Mouse (Mus musculus): ENCODE measurements around the gene Kcnip1.
A peak's percentile ranks its signal among the peaks of the same experiment; 100 is the strongest.

DNA sequence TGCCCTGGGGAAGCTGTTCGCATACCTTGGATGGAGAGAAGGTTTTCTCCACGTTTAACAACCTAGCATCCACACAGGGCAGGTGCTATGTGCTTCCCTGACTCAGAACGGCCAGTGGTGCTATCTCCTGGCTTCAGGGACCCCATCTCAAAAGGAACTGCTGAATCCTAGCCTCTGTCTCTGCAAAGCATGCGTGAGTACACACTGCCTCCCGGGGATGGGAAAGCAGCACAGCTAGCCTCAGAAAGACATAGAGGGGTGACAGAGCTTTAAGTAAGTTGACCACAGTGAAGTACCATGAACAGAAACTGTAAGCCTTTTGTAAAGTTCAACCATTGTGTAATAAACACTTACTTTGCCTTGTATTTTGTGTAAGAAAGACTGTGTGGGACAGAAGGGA lies 544 bp upstream of the Kcnip1 start:
- TF ChIP-seq CTCF (IDR thresholded peaks at IDR 0.05; ENCODE audit: low read depth), result peak; percentile 15; the same call in 1 of the 2 replicates
- TF ChIP-seq EP300 (IDR thresholded peaks at IDR 0.05; ENCODE audit: low read depth), result no peak

All from liver, embryonic 14.5 days (tissue).